Mouse (Mus musculus) ovary, adult 10 weeks (tissue): ENCODE results near the gene Fam83b. TPM values are rescaled to one million over a fixed set of nuclear protein-coding genes. Genes with fewer than 3 reads are reported as not detected.

ENCODE experiments used
- polyA plus RNA-seq: library from polyadenylated mRNA; stranded (reverse); fragments of 350-450 nt; fragmentation: Illumina TruSeq; extraction: RNeasy Lipid Tissue Mini Kit (QIAGEN cat#74804); gene quantifications from one replicate; pipeline ENCODE4 v1.2.3, GENCODE M21; 2014

Gene Fam83b
- polyA plus RNA-seq = 0.88 TPM

DNA sequence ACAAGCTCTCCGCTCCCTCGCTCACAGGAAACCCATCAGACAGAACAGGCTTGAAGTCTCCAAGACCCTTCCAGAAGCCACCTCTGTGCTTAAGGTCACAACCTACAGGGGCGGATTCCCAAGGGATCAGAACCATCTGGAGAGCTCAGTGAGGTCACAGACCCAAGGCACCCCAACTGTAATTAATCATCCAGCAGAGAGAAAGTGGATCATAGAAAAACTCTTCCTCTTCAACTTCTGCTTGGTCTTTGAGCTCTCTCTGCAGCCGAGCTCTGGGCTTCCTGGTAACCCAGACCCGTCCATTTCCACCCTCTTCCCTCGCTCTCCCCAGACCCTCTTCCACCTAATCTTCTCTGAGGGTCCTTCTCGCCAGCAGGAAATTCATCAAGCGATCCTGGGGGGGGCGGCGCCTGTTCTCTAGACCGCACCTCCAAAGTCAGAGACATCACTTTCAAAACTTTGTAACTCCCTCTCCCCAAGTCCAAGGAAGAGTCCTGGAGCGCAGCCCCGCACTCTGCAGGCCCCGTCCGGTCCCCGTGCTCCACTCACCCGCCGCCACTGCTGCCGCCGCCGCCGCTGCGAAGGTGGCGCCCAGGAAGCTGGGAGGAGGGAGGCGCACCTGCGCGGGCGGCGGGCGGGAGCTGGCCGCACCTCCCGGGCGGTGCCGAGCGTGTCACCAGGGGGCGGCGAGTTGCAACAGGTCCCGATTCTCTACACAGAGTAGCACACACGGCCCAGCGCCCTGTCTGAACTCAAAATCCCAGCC is at the start of gene Fam83b:
Gene Fam83b, minus strand, starts transcription at position 602 of the 766 bp plus-strand sequence.

Other genes starting within 250 kb of the Fam83b start
- 0.60 TPM for gene Hcrtr2, start 243.3 kb downstream of the Fam83b start, polyA plus RNA-seq